Mouse (Mus musculus) heart, postnatal 36 days (tissue): ENCODE data around the gene Prss45. TPM values are rescaled to one million over a fixed set of nuclear protein-coding genes. Genes with fewer than 3 reads are reported as not detected.

Source experiments
- total RNA-seq, 2 experiments: library from RNA; stranded (reverse); gene quantifications; 2 replicates each; pipeline ENCODE4 v1.2.3; 2021

Gene Prss45
- total RNA-seq, 2 experiments from 2014 or later: not detected

Other genes starting within 250 kb of the Prss45 start
- gene Nradd, start 210.1 kb upstream of the Prss45 start, total RNA-seq: 1 to 10 TPM in 1 of 2 experiments, under 1 TPM in 1; 0.92 to 1.2 TPM
- gene Nbeal2, start 180.4 kb upstream of the Prss45 start, total RNA-seq: 10 to 100 TPM in 1 of 2 experiments, 1 to 10 TPM in 1; 9.5 to 11.0 TPM
- 10 to 100 TPM; 60.6 to 66.9 TPM for gene Ccdc12, start 178.1 kb upstream of the Prss45 start, total RNA-seq
- gene Myl3, start 92.7 kb upstream of the Prss45 start, total RNA-seq: over 10,000 TPM; 10,942 to 11,353 TPM
- gene Pth1r, start 87.4 kb upstream of the Prss45 start, total RNA-seq: 1 to 10 TPM; 6.5 to 6.6 TPM
- gene Prss42, start 36.4 kb upstream of the Prss45 start, total RNA-seq: not detected
- gene Prss44, start 20.6 kb upstream of the Prss45 start, total RNA-seq: not detected
- gene Prss43, start 7.9 kb upstream of the Prss45 start, total RNA-seq: not detected
- not detected for gene Prss46, start 9.9 kb downstream of the Prss45 start, total RNA-seq
- not detected for gene Prss50, start 23.4 kb downstream of the Prss45 start, total RNA-seq
- 10 to 100 TPM; 15.3 to 15.5 TPM for gene Als2cl, start 45.3 kb downstream of the Prss45 start, total RNA-seq
- 1 to 10 TPM; 1.2 to 1.3 TPM for gene Tmie, start 45.5 kb downstream of the Prss45 start, total RNA-seq
- not detected for gene Fam240a, start 82.3 kb downstream of the Prss45 start, total RNA-seq
- not detected for gene Tdgf1, start 111.6 kb downstream of the Prss45 start, total RNA-seq
- gene Lrrc2, start 117.0 kb downstream of the Prss45 start, total RNA-seq: 100 to 1,000 TPM; 213 to 241 TPM
- 1 to 10 TPM; 2.3 to 4.3 TPM for gene Rtp3, start 156.0 kb downstream of the Prss45 start, total RNA-seq
- under 1 TPM; 0.75 to 0.84 TPM for gene Ltf, start 184.7 kb downstream of the Prss45 start, total RNA-seq
- 10 to 100 TPM; 14.3 to 21.1 TPM for gene Ccrl2, start 222.9 kb downstream of the Prss45 start, total RNA-seq